Mouse (Mus musculus) liver, adult 2 months (tissue): ENCODE data around the gene Maml3. TPM values are rescaled to one million over a fixed set of nuclear protein-coding genes. Genes with fewer than 3 reads are reported as not detected.

Source experiments
- DNase-seq: peaks from one replicate; pipeline ENCODE4 v3.0.0-alpha.2; 2011; ENCODE audit warnings: low read depth, low spot score; ENCODE audit errors: extremely low read depth
- H3K27ac ChIP-seq: fragments of 200-500 bp; replicated peaks from 2 replicates; pipeline ENCODE4 v1.5.1; 2012; ENCODE audit warnings: low read depth, mild to moderate bottlenecking, control low read depth, inconsistent platforms, low read length; ENCODE audit not compliant: insufficient read depth
- H3K27me3 ChIP-seq: fragments of 200-500 bp; 2 replicates; pipeline ENCODE4 v1.6.1; 2012; ENCODE audit warnings: mild to moderate bottlenecking, moderate library complexity, low read length, inconsistent platforms; ENCODE audit not compliant: control insufficient read depth, insufficient read depth
- H3K36me3 ChIP-seq: fragments of 200-500 bp; 2 replicates; pipeline ENCODE4 v1.6.1; 2012; ENCODE audit warnings: low read length, inconsistent platforms; ENCODE audit not compliant: control insufficient read depth, insufficient read depth
- H3K4me1 ChIP-seq: fragments of 200-500 bp; 2 replicates; pipeline ENCODE4 v1.6.1; 2011; ENCODE audit warnings: low read length; ENCODE audit not compliant: control insufficient read depth, insufficient read depth
- H3K4me3 ChIP-seq: fragments of 200-500 bp; 2 replicates; pipeline ENCODE4 v1.5.1; 2011; ENCODE audit warnings: low read depth, mild to moderate bottlenecking, control low read depth, low read length, moderate library complexity; ENCODE audit not compliant: insufficient read depth
- H3K79me2 ChIP-seq: fragments of 200-500 bp; 2 replicates; pipeline ENCODE4 v1.6.1; 2012; ENCODE audit warnings: inconsistent platforms, mild to moderate bottlenecking, low read length, moderate library complexity; ENCODE audit not compliant: control insufficient read depth, insufficient read depth
- H3K9ac ChIP-seq: fragments of 200-500 bp; 2 replicates; pipeline ENCODE4 v1.6.1; 2012; ENCODE audit warnings: low read depth, mild to moderate bottlenecking, control low read depth, inconsistent platforms, low read length
- CTCF ChIP-seq: fragments of 200-500 bp; IDR thresholded peaks from 2 replicates; pipeline ENCODE4 v1.5.1; 2011; ENCODE audit warnings: low read depth, low read length, control low read depth
- POLR2A ChIP-seq: fragments of 200-500 bp; IDR thresholded peaks from 2 replicates; pipeline ENCODE4 v1.6.1; 2011; ENCODE audit warnings: low read length, control low read depth; ENCODE audit not compliant: insufficient read depth; ENCODE audit errors: extremely low read depth
- WGBS: fragments of 180-500 bp; shearing (Covaris S2); methylation state at CpG from one replicate; pipeline ENCODE4 v1.1.7; 2018; 5-methylcytosine and 5-hydroxymethylcytosine counted together
- polyA plus RNA-seq: library from polyadenylated mRNA; depleted of rRNA; stranded (reverse); fragments of >200 nt; gene quantifications from 2 replicates; pipeline ENCODE4 v1.2.3, GENCODE M21; 2012
- total RNA-seq: library from RNA; depleted of rRNA; stranded (reverse); fragments of >200 nt; gene quantifications from 2 replicates; pipeline ENCODE4 v1.2.3, GENCODE M21; 2014

Maml3 gene
- total and polyA plus RNA-seq, 2 experiments = 0.64 to 0.92 TPM

DNA sequence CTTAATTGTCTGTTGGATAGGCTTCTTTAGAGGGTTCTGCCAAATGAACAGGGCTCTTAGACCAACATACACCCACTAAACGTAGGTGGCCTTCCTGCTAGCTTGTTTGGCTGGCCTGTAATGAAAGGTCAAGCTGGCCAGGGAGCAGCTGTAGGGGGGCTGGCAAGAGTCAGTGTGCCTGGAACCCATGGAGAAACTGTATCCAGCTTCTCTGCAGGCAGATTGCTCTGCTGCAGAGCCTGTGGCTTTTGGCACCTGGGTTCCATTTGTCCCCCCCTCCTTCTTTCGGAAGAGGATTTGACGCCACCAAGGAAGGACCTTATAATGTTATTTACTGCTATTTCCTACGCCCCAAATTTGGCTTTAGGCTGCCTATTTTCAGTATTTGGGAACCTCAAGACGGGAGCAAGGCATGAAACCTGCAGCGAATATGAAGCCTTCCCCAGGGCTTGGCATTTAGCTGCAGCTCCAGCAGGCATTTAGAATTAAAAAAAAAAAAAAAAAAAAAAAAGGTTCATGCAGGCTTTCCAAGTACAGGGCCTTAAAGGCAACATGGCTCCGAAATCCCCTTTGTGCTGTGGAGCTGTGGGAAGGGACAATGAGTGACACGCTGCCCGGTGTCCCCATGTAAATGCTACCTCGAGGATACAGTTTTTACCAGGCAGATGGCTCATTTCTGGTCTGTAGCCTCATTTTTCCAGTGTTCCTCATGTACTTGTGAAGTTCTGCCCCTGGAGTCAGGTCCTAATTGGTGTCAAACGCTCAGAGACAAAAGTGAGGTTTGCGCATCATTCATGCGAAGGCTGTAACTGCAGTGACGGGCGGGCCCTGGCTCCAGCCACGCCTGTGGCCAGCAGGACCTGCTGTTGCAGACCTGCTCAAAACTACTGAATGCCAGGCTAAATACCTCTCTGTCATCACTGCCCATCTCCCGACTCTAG is 356.2 kb downstream of the Maml3 start:
- Histone ChIP-seq H3K9ac (no peak overlapping the region), H3K4me3 (no peak overlapping the region), H3K27ac (no peak overlapping the region), H3K79me2 (no peaks in the 10 kb centered on the region), H3K36me3 (no peaks in the 10 kb centered on the region), H3K4me1 (peaks cover 16% of the 10 kb centered on the region), H3K27me3 (no peaks in the 10 kb centered on the region)
- no peak for TF ChIP-seq CTCF
- no peak for TF ChIP-seq POLR2A
- DNase-seq = no peak
- 91% methylated on average over 17 of the region's 17 CpGs for WGBS

DNA sequence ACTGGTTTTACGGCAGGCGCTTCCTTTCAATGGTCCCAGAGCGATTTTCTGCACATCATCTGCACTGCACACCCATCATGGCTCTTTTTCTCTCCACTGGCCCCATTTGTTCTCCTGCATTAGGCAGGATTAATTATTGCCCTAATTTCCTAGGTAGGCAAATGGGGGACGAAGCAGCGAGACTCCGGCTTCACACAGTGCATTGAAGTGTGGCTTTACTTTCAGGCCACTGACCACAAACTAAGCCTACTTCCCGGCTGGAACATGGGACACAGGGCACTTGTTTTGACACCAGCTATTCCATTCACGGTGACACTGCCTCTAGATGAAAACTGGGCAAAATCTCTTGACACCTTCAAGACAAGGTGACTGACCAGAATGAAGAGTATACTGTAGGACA is 358.1 kb downstream of the Maml3 start:
- Histone ChIP-seq H3K27ac (no peak overlapping the region), H3K4me3 (no peak overlapping the region), H3K79me2 (no peaks in the 10 kb centered on the region), H3K4me1 (peaks cover 17% of the 10 kb centered on the region), H3K36me3 (no peaks in the 10 kb centered on the region), H3K9ac (no peak overlapping the region), H3K27me3 (no peaks in the 10 kb centered on the region)
- 96% methylated on average over 8 of the region's 8 CpGs for WGBS
- DNase-seq = no peak
- TF ChIP-seq POLR2A = no peak

DNA sequence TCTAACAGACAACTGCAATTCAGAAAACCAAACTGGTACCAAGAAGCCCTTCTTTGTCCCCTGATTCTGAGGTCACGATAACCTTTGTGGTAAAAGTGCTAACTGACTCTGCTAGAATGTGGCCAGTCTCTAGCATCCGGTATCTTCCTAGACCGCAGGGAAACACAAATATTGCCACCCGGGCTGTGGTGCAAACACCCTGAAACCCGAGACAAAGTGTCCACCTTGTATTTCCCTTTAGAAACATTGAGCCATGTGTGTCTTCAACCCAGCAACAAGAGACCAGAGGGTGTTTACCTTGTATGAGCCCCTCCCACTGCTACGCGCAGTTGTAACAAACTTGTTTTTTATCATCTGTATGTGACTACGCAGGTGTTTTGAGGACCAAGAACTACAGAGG is 359.7 kb downstream of the Maml3 start:
- peaks cover 14% of the 10 kb centered on the region for H3K4me1 ChIP-seq
- no peaks in the 10 kb centered on the region for H3K36me3 ChIP-seq
- no peak overlapping the region for H3K9ac ChIP-seq
- no peaks in the 10 kb centered on the region for H3K79me2 ChIP-seq
- 90% methylated on average over 8 of the region's 8 CpGs for WGBS
- no peak for TF ChIP-seq POLR2A
- TF ChIP-seq CTCF = no peak
- no peak for DNase-seq
- no peak overlapping the region for H3K4me3 ChIP-seq
- H3K27me3 ChIP-seq = no peaks in the 10 kb centered on the region
- H3K27ac ChIP-seq = no peak overlapping the region

DNA sequence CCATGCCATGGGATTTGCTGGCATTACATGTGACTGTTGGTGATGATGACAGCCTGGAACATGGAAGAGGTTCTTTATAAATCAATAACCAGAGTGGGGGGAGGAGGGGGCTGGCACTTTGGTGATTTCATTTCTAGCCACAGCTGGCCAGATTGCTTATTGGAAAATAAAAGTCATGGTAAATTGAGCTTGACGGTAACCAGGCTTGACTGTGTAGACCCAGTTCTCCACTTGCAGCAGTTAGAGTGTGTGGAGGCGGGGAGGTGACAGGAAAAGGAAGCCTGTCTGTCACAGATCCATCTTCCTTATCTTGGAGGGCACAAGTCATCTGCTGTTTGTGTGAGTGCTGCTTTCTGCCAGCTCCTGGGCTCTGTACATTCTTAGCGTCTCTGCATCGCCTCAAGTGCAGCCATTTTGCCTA is 360.5 kb downstream of the Maml3 start:
- no peak for TF ChIP-seq POLR2A
- peaks cover 9% of the 10 kb centered on the region for H3K4me1 ChIP-seq
- peak overlapping the region; percentile 1; the same call in 1 of the 2 replicates for H3K9ac ChIP-seq
- WGBS = 21% methylated on average over 4 of the region's 4 CpGs
- no peaks in the 10 kb centered on the region for H3K36me3 ChIP-seq
- no peaks in the 10 kb centered on the region for H3K27me3 ChIP-seq
- DNase-seq = peak; percentile 86
- H3K27ac ChIP-seq = peak overlapping the region; percentile 49
- no peaks in the 10 kb centered on the region for H3K79me2 ChIP-seq
- no peak overlapping the region for H3K4me3 ChIP-seq

DNA sequence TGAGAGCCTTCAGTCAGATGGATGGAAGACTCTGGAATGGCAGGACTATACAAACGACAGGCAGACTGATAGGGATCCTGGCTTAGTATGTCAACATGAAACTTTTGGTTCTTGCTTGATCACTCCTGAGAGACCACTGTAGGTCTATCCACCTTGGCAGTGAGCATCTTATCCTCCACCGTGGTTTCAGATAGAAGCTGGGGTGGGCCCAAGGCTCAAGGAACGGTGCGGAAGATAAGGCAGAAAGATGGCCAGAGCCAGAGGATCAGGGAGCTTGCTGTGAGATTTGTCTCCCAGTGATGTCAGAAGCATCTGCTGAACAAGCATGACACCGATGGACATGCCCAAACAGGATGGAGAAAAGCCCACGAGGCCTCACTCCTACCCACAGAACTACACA is 362.5 kb downstream of the Maml3 start:
- no peak for DNase-seq
- H3K4me3 ChIP-seq = no peak overlapping the region
- H3K36me3 ChIP-seq = no peaks in the 10 kb centered on the region
- H3K9ac ChIP-seq = no peak overlapping the region
- no peak for TF ChIP-seq CTCF
- no peaks in the 10 kb centered on the region for H3K79me2 ChIP-seq
- 95% methylated on average over 6 of the region's 6 CpGs for WGBS
- peaks cover 9% of the 10 kb centered on the region for H3K4me1 ChIP-seq
- H3K27ac ChIP-seq = no peak overlapping the region
- H3K27me3 ChIP-seq = no peaks in the 10 kb centered on the region

DNA sequence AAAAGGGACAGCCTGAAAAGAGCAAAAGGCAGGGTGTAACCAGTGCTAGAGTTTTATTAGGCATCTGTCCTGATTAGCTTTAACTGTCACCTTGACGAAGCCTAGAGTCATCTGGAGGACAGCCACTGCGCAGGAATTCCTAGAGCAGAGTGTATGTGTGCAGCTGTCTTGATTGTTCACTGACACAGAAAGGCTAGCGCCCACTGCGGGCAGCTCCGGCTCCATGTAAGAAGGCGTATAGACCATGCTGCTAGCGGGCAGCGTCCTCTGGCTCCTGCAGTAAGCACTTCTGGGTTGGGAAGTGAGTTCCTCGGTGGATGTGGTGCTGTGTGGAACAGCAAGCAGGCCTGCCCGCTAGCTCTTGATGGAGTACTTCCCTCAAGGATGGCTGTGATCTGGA is 363.1 kb downstream of the Maml3 start:
- WGBS = 89% methylated on average over 10 of the region's 10 CpGs
- TF ChIP-seq CTCF (no peak), POLR2A (no peak)
- Histone ChIP-seq H3K36me3 (no peaks in the 10 kb centered on the region), H3K27ac (no peak overlapping the region), H3K4me3 (no peak overlapping the region), H3K27me3 (no peaks in the 10 kb centered on the region), H3K9ac (no peak overlapping the region), H3K79me2 (no peaks in the 10 kb centered on the region), H3K4me1 (peaks cover 8% of the 10 kb centered on the region)
- DNase-seq = no peak
